Mouse (Mus musculus) small intestine, adult 2 months (tissue): ENCODE data around the gene Gna14.

ENCODE experiments used
- CTCF ChIP-seq: fragments of 200-500 bp; IDR thresholded peaks from 2 replicates; pipeline ENCODE4 v1.5.1; 2012; ENCODE audit warnings: low read depth, mild to moderate bottlenecking, control low read depth, inconsistent platforms, low read length, moderate library complexity, mixed read lengths; ENCODE audit not compliant: insufficient replicate concordance, insufficient read length; ENCODE audit errors: extremely low read depth
- POLR2A ChIP-seq: fragments of 200-500 bp; IDR thresholded peaks from 2 replicates; pipeline ENCODE4 v1.6.1; 2012; ENCODE audit warnings: low read depth, mild to moderate bottlenecking, control low read depth, inconsistent platforms, low read length, moderate library complexity

DNA sequence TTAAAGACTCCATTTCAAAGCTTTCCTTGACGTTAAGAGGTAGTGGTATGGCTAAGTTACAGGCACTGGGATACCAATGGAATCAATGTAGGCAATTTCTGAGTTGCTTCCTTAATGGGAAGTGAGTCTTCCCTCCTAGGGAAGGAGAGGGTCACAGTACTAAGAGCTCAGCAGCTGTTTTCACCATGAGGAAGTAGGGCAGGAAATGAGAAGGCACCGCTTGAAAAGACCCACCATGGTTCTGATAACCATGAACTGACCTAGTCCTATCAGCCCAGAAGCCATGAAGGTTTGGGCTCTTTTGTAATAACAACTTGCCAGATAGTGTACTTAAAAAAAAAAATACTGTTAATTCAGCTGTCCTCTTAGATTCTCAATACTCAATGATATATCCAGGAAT lies 20.6 kb downstream of the Gna14 start:
- TF ChIP-seq POLR2A (no peak), CTCF (no peak)
